Mouse (Mus musculus) small intestine, adult 2 months (tissue): ENCODE data around the gene Olfr1174-ps. TPM values are rescaled to one million over a fixed set of nuclear protein-coding genes. Genes with fewer than 3 reads are reported as not detected.

Experiments
- H3K27ac ChIP-seq: fragments of 200-500 bp; 2 replicates; pipeline ENCODE4 v1.5.1; 2012; ENCODE audit warnings: low read depth, low read length, control low read depth, inconsistent platforms; ENCODE audit not compliant: insufficient read depth
- H3K27me3 ChIP-seq: fragments of 200-500 bp; 2 replicates; pipeline ENCODE4 v1.6.1; 2012; ENCODE audit warnings: mild to moderate bottlenecking, moderate library complexity, low read length, inconsistent platforms; ENCODE audit not compliant: control insufficient read depth, insufficient read depth
- H3K36me3 ChIP-seq: fragments of 200-500 bp; 2 replicates; pipeline ENCODE4 v1.6.1; 2012; ENCODE audit warnings: mild to moderate bottlenecking, low read length, control low read depth, inconsistent platforms; ENCODE audit not compliant: control insufficient read depth, insufficient read depth
- H3K4me1 ChIP-seq: fragments of 200-500 bp; 2 replicates; pipeline ENCODE4 v1.6.1; 2012; ENCODE audit warnings: low read length, inconsistent platforms, mixed read lengths; ENCODE audit not compliant: control insufficient read depth, insufficient read depth, insufficient read length
- H3K4me3 ChIP-seq: fragments of 200-500 bp; 2 replicates; pipeline ENCODE4 v1.5.1; 2012; ENCODE audit warnings: low read depth, mild to moderate bottlenecking, control low read depth, inconsistent platforms, low read length, moderate library complexity
- CTCF ChIP-seq: fragments of 200-500 bp; IDR thresholded peaks from 2 replicates; pipeline ENCODE4 v1.5.1; 2012; ENCODE audit warnings: low read depth, mild to moderate bottlenecking, control low read depth, inconsistent platforms, low read length, moderate library complexity, mixed read lengths; ENCODE audit not compliant: insufficient replicate concordance, insufficient read length; ENCODE audit errors: extremely low read depth
- POLR2A ChIP-seq: fragments of 200-500 bp; IDR thresholded peaks from 2 replicates; pipeline ENCODE4 v1.6.1; 2012; ENCODE audit warnings: low read depth, mild to moderate bottlenecking, control low read depth, inconsistent platforms, low read length, moderate library complexity
- WGBS: fragments of 180-500 bp; shearing (Covaris S2); methylation state at CpG from one replicate; pipeline ENCODE4 v1.1.7; 2018; 5-methylcytosine and 5-hydroxymethylcytosine counted together
- polyA plus RNA-seq: library from polyadenylated mRNA; depleted of rRNA; stranded (reverse); fragments of >200 nt; gene quantifications from 2 replicates; pipeline ENCODE4 v1.2.3, GENCODE M21; 2012; rRNA removed

The Olfr1174-ps gene
- polyA plus RNA-seq = not detected in 2 replicates

GRCm38 (mm10) chr2:88315035-88315434, at the start of gene Olfr1174-ps:
Olfr1174-ps (minus strand) TSS chr2:88315135.
- 91% methylated on average over 4 of the region's 4 CpGs for WGBS
- no peak within 1 kb of the TSS for H3K4me3 ChIP-seq
- no peaks in the 10 kb centered on the region for H3K27me3 ChIP-seq
- no peaks in the 10 kb centered on the region for H3K36me3 ChIP-seq
- no peaks in the 10 kb centered on the region for H3K4me1 ChIP-seq
- no peak within 1 kb of the TSS for H3K27ac ChIP-seq
- TF ChIP-seq CTCF (no peak), POLR2A (no peak)

GRCm38 (mm10) chr2:88356304-88356703, 41.4 kb upstream of the Olfr1174-ps start:
- WGBS = 2% methylated on average over 2 of the region's 2 CpGs
- H3K27ac ChIP-seq = no peak overlapping the region
- no peak overlapping the region for H3K4me3 ChIP-seq
- TF ChIP-seq POLR2A (no peak), CTCF (no peak)
- no peaks in the 10 kb centered on the region for H3K27me3 ChIP-seq
- no peaks in the 10 kb centered on the region for H3K36me3 ChIP-seq
- no peaks in the 10 kb centered on the region for H3K4me1 ChIP-seq

- Histone ChIP-seq H3K4me1 (no peaks in the 10 kb centered on the region), H3K27ac (no peak within 1 kb of the TSS), H3K4me3 (no peak within 1 kb of the TSS), H3K36me3 (no peaks in the 10 kb centered on the region), H3K27me3 (no peaks in the 10 kb centered on the region)
- 73% methylated on average over 1 of the region's 1 CpGs for WGBS
- TF ChIP-seq POLR2A (no peak), CTCF (no peak)
Observed at GRCm38 (mm10) chr2:88346392-88346791, 31.5 kb upstream of the Olfr1174-ps start, which contains the start of gene Olfr1177-ps. Olfr1177-ps (minus strand) TSS chr2:88346492.

GRCm38 (mm10) chr2:88336421-88336820, 21.5 kb upstream of the Olfr1174-ps start, which contains the start of gene Olfr1176:
Olfr1176 (plus strand) TSS chr2:88336721.
- TF ChIP-seq CTCF (no peak), POLR2A (no peak)
- Histone ChIP-seq H3K4me3 (no peak within 1 kb of the TSS), H3K4me1 (no peaks in the 10 kb centered on the region), H3K27me3 (no peaks in the 10 kb centered on the region), H3K27ac (no peak within 1 kb of the TSS), H3K36me3 (no peaks in the 10 kb centered on the region)
- 31% methylated on average over 1 of the region's 1 CpGs for WGBS

GRCm38 (mm10) chr2:88327115-88327514, 12.2 kb upstream of the Olfr1174-ps start, which contains the start of gene Olfr1175-ps:
Olfr1175-ps (minus strand) TSS chr2:88327215.
- H3K4me1 ChIP-seq = no peaks in the 10 kb centered on the region
- H3K36me3 ChIP-seq = no peaks in the 10 kb centered on the region
- WGBS = 77% methylated on average over 2 of the region's 2 CpGs
- TF ChIP-seq POLR2A (no peak), CTCF (no peak)
- H3K27ac ChIP-seq = no peak within 1 kb of the TSS
- H3K27me3 ChIP-seq = no peaks in the 10 kb centered on the region
- no peak within 1 kb of the TSS for H3K4me3 ChIP-seq

- no peaks in the 10 kb centered on the region for H3K36me3 ChIP-seq
- H3K27me3 ChIP-seq = no peaks in the 10 kb centered on the region
- no peak within 1 kb of the TSS for H3K4me3 ChIP-seq
- no peak for TF ChIP-seq POLR2A
- TF ChIP-seq CTCF = no peak
- H3K27ac ChIP-seq = no peak within 1 kb of the TSS
- H3K4me1 ChIP-seq = no peaks in the 10 kb centered on the region
Observed at GRCm38 (mm10) chr2:88279775-88280174, 35.2 kb downstream of the Olfr1174-ps start, which contains the start of gene Olfr1173. Olfr1173 (minus strand) TSS chr2:88279875.

Other genes with a start within 250 kb of the Olfr1174-ps start
- not detected in 2 replicates for gene Olfr1163, start 243.3 kb downstream of the Olfr1174-ps start, polyA plus RNA-seq
- not detected in 2 replicates for gene Olfr1164, start 221.2 kb downstream of the Olfr1174-ps start, polyA plus RNA-seq
- gene Olfr1166, start 186.9 kb downstream of the Olfr1174-ps start, polyA plus RNA-seq = not detected in 2 replicates
- not detected in 2 replicates for gene Olfr1167, start 159.9 kb downstream of the Olfr1174-ps start, polyA plus RNA-seq
- gene Olfr1168, start 133.3 kb downstream of the Olfr1174-ps start, polyA plus RNA-seq = not detected in 2 replicates
- not detected in 2 replicates for gene Olfr1170, start 86.8 kb downstream of the Olfr1174-ps start, polyA plus RNA-seq
- gene Olfr1173, start 35.3 kb downstream of the Olfr1174-ps start, polyA plus RNA-seq = not detected in 2 replicates
- not detected in 2 replicates for gene Olfr1175-ps, start 12.1 kb upstream of the Olfr1174-ps start, polyA plus RNA-seq
- gene Olfr1176, start 21.6 kb upstream of the Olfr1174-ps start, polyA plus RNA-seq = not detected in 2 replicates
- not detected in 2 replicates for gene Olfr1177-ps, start 31.4 kb upstream of the Olfr1174-ps start, polyA plus RNA-seq
- gene Olfr1178, start 71.9 kb upstream of the Olfr1174-ps start, polyA plus RNA-seq = not detected in 2 replicates
- not detected in 2 replicates for gene Olfr1179, start 91.3 kb upstream of the Olfr1174-ps start, polyA plus RNA-seq
- gene Olfr1180, start 104.0 kb upstream of the Olfr1174-ps start, polyA plus RNA-seq = not detected in 2 replicates
- gene Olfr1181, start 111.0 kb upstream of the Olfr1174-ps start, polyA plus RNA-seq = not detected in 2 replicates
- not detected in 2 replicates for gene Gm13757, start 134.0 kb upstream of the Olfr1174-ps start, polyA plus RNA-seq
- gene Olfr1183, start 139.7 kb upstream of the Olfr1174-ps start, polyA plus RNA-seq = not detected in 2 replicates
- gene Olfr1184, start 168.5 kb upstream of the Olfr1174-ps start, polyA plus RNA-seq = not detected in 2 replicates
- gene Olfr1185-ps1, start 178.2 kb upstream of the Olfr1174-ps start, polyA plus RNA-seq = not detected in 2 replicates
- gene Olfr1186, start 203.4 kb upstream of the Olfr1174-ps start, polyA plus RNA-seq = not detected in 2 replicates
- not detected in 2 replicates for gene Olfr1188, start 241.8 kb upstream of the Olfr1174-ps start, polyA plus RNA-seq